Mouse (Mus musculus) midbrain, embryonic 12.5 days (tissue): ENCODE data around the gene Gpr180. TPM values are rescaled to one million over a fixed set of nuclear protein-coding genes. Genes with fewer than 3 reads are reported as not detected.
A peak's percentile ranks its signal among the peaks of the same experiment; 100 is the strongest.
"Not testable (repeated sequence)": the region's sequence is repeated elsewhere in the genome, so short reads cannot be mapped to it uniquely, and the experiment has no call there.

Experiments used
- ATAC-seq: fragments of 200-750 bp; cut with Nextera tagmentation; 2 replicates; pipeline ENCODE4 v1.8.0; 2017; ENCODE audit warnings: low read depth, moderate TSS enrichment, moderate library complexity; ENCODE audit not compliant: low FRiP score
- H3K27ac ChIP-seq: fragments of 300-500 bp; sonication (generic); replicated peaks from 2 replicates; pipeline ENCODE4 v1.5.1; 2016; ENCODE audit warnings: mild to moderate bottlenecking
- H3K27me3 ChIP-seq: fragments of 300-500 bp; sonication (generic); 2 replicates; pipeline ENCODE4 v1.6.1; 2016; ENCODE audit warnings: mild to moderate bottlenecking
- H3K36me3 ChIP-seq: fragments of 300-500 bp; sonication (generic); 2 replicates; pipeline ENCODE4 v1.6.1; 2016
- H3K4me1 ChIP-seq: fragments of 300-500 bp; sonication (generic); 2 replicates; pipeline ENCODE4 v1.6.1; 2016
- H3K4me2 ChIP-seq: fragments of 300-500 bp; sonication (generic); replicated peaks from 2 replicates; pipeline ENCODE4 v1.6.1; 2016; ENCODE audit warnings: mild to moderate bottlenecking, moderate library complexity
- H3K4me3 ChIP-seq: fragments of 300-500 bp; sonication (generic); 2 replicates; pipeline ENCODE4 v1.5.1; 2016; ENCODE audit warnings: mild to moderate bottlenecking
- H3K9ac ChIP-seq: fragments of 300-500 bp; sonication (generic); replicated peaks from 2 replicates; pipeline ENCODE4 v1.6.1; 2016; ENCODE audit warnings: mild to moderate bottlenecking, moderate library complexity
- H3K9me3 ChIP-seq: fragments of 300-500 bp; sonication (generic); 2 replicates; pipeline ENCODE4 v1.6.1; 2016; ENCODE audit warnings: mild to moderate bottlenecking
- WGBS: fragments of 180-500 bp; shearing (Covaris S2); methylation state at CpG from one replicate; pipeline ENCODE4 v1.1.7; 2016; 5-methylcytosine and 5-hydroxymethylcytosine counted together
- polyA plus RNA-seq: library from polyadenylated mRNA; unstranded; fragments of >200 nt; fragmentation: Nextera tagmentation; extraction: Ambion mirVana; gene quantifications from 2 replicates; pipeline ENCODE4 v1.2.1, GENCODE M21; 2016

Gene Gpr180
- polyA plus RNA-seq, 1 experiment from 2014 or later = 35.9 TPM

DNA sequence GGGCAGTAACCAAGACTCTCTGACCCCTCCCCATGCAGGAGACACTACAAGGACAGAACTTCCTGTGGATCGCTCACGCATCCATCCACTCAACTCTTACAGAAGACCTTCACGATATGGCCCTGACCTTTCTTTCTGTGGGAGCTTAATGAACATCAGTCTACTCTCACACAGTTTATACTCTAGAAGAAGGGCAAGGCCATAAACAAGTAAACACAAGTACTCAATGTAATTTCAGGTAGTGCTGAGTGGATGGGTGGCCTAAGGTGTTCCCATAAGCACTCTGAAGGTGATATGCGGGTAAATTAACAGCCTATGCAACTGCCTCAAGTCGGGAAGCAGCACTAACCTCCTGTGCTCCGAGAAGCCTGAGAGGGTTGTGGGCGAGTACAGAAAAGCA lies 5.5 kb upstream of the Gpr180 start:
- H3K4me3 ChIP-seq = peak overlapping the region; percentile 70
- peaks cover 6% of the 10 kb centered on the region; the same call in 1 of the 2 replicates for H3K27me3 ChIP-seq
- WGBS = 84% methylated on average over 7 of the region's 7 CpGs
- H3K36me3 ChIP-seq = peaks cover 23% of the 10 kb centered on the region
- peak overlapping the region; percentile 80 for H3K9ac ChIP-seq
- H3K27ac ChIP-seq = no peak overlapping the region
- H3K9me3 ChIP-seq = no peaks in the 10 kb centered on the region
- no peak for ATAC-seq
- peak overlapping the region; percentile 89 for H3K4me2 ChIP-seq
- peaks cover 13% of the 10 kb centered on the region for H3K4me1 ChIP-seq

DNA sequence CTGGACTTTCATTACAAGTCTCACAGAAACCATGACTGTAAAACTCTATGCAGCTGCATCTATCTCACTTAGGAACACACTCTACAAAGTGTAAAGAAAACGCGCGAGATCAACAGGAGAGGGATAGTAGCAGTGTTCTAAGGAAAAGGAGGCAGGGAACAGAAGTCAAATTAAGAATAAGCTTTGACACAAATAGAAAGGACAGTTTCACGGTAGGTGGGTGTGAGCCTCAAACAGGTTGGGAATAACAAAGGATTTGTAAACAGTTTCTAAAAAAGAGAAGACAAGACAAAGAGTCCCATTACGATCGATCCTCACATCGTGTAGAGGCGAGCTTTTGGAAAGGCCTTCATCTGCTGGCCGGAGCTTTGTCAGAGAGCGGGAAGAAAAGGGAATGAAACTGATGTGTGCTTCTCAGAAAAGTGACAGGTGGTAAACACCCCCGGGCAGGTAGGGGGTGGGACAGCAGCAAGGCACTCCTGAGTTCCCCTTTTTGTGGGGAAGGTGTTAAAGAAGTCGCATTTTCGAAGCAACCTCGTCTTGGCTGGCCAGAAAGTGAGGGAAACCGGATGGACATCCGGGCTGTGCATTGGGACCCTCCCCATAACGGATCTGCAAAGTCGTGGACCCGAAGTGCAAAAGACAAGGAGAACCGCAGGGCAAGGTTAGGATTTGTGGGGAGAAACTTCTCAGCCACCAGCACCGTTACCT lies 4.9 kb upstream of the Gpr180 start:
- Histone ChIP-seq H3K4me1 (peaks cover 13% of the 10 kb centered on the region), H3K4me2 (peak overlapping the region; percentile 89), H3K9me3 (no peaks in the 10 kb centered on the region), H3K36me3 (peaks cover 17% of the 10 kb centered on the region), H3K27me3 (peaks cover 6% of the 10 kb centered on the region; the same call in 1 of the 2 replicates), H3K4me3 (peak overlapping the region; percentile 70), H3K9ac (peak overlapping the region; percentile 80), H3K27ac (no peak overlapping the region)
- WGBS = 14% methylated on average over 21 of the region's 21 CpGs
- peak; percentile 39 for ATAC-seq

DNA sequence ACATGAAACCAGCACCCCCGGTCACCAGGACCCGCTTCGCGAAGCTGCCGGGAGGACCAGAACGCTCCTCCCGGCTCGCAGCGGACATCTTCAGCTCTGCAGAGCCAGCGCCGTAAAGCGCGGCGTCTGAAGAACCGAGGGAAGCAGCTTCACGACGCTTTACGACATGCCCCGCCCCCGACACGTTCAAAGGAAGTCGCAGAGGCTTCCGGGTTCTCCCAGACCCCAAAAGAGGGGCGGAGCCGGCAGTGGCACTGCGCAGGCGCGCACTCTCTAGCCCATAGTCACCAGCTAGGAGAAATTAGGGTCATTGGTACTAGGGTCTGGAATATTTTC lies 4.3 kb upstream of the Gpr180 start, which contains the start of gene Tgds:
Tgds (minus strand) TSS at position 114 of the 336 bp plus-strand sequence.
- H3K9me3 ChIP-seq = no peaks in the 10 kb centered on the region
- H3K36me3 ChIP-seq = peaks cover 13% of the 10 kb centered on the region
- peak within 1 kb of the TSS; percentile 80 for H3K9ac ChIP-seq
- peaks cover 15% of the 10 kb centered on the region for H3K4me1 ChIP-seq
- peaks cover 6% of the 10 kb centered on the region; the same call in 1 of the 2 replicates for H3K27me3 ChIP-seq
- no peak within 1 kb of the TSS for H3K27ac ChIP-seq
- 0% methylated on average over 28 of the region's 28 CpGs for WGBS
- H3K4me3 ChIP-seq = peak within 1 kb of the TSS; percentile 70
- peak; percentile 73 for ATAC-seq
- peak within 1 kb of the TSS; percentile 89 for H3K4me2 ChIP-seq

DNA sequence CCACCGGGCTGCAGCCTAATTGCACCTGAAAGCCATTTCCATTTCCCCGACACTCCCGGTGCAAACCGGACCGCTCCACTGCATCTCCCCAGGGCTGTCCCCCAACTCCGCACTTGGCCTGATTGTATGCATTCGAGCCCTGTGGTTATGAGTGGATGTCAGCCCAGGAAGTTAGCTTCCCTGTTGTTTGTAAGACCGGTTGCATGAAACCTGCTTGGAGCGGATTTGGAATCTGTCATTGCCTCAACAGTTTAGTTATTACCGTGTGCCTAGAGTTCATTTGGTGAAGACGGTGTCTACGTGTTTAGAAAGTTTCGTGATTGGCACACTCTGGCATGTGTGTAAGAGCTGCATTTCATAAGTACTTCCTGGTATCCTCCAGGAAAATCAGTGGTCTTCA lies 529 bp downstream of the Gpr180 start:
- H3K36me3 ChIP-seq = peaks cover 28% of the 10 kb centered on the region
- under 1% methylated on average over 13 of the region's 13 CpGs for WGBS
- H3K27me3 ChIP-seq = peaks cover 10% of the 10 kb centered on the region; the same call in 1 of the 2 replicates
- H3K4me1 ChIP-seq = peaks cover 15% of the 10 kb centered on the region
- H3K9ac ChIP-seq = peak overlapping the region; percentile 76
- peak; percentile 31 for ATAC-seq
- H3K9me3 ChIP-seq = no peaks in the 10 kb centered on the region
- peak overlapping the region; percentile 90 for H3K4me2 ChIP-seq
- H3K4me3 ChIP-seq = peak overlapping the region; percentile 76
- peak overlapping the region; percentile 62; the same call in 1 of the 2 replicates for H3K27ac ChIP-seq

DNA sequence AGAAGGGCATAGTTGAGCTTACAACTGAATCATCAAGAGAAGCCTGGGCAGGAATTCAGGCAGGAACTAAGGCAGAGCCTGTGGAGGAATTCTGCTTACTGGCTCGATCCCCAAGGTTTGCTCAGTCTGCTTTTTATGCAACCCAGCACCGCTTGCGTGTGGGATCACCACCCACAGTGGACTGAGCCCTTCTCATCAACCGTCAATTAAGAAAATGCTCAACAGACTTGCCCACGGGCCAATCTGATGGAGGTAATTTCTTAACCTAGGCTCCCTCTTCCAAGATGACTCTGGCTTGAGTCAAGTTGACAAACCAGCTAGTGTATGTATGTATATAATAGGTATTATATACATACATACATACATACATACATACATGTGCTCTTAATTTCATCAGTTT lies 5.3 kb downstream of the Gpr180 start:
- Histone ChIP-seq H3K9ac (no peak overlapping the region), H3K36me3 (peaks cover 35% of the 10 kb centered on the region), H3K4me3 (no peak overlapping the region), H3K4me1 (peaks cover 13% of the 10 kb centered on the region), H3K9me3 (no peaks in the 10 kb centered on the region), H3K27ac (no peak overlapping the region), H3K4me2 (no peak overlapping the region), H3K27me3 (peaks cover 4% of the 10 kb centered on the region; the same call in 1 of the 2 replicates)
- WGBS = 89% methylated on average over 5 of the region's 5 CpGs
- ATAC-seq = no peak

DNA sequence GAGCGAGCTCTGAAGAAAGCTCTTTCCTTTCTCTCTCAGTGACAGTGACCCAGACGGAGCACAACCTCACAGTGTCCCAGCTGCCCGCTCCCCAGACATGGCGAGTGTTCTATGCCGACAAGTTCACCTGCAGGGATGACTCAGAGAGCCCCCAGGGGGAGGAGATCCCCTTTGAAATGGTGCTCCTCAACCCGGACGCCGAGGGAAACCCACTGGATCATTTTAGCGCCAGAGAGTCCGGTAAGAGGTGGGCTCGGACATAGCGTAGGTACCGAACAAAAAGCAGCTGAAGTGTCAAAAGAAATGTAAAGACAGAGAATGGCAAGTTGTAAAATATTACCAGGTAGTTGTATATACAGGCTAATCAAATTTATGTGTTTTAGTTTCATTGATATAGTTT lies 11.1 kb downstream of the Gpr180 start:
- WGBS = 91% methylated on average over 13 of the region's 13 CpGs

DNA sequence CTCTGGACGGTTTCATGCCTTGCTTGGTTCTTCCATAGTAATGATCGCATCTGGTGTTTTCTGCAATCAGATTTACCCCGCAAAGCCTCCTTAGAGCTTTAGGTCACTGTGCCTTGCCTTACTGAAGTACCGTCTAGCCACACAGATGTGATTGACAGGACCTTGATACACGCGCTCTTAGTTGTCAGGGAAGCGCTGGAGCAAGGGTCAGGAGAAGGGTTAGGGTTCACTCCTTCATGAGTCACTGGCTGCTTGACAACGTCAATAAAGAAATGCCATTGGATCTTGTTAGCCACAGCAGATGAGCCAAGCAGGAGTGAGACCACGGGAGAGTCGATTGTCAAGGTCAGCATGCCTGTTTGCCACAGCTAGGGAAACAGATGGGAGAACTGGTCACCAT lies 11.6 kb downstream of the Gpr180 start:
- Histone ChIP-seq H3K4me3 (no peak overlapping the region), H3K27ac (no peak overlapping the region)
- WGBS = 76% methylated on average over 10 of the region's 10 CpGs

More for the DNA sequence above, 11.1 kb downstream of the Gpr180 start:
- ATAC-seq = no peak
- Histone ChIP-seq H3K27me3 (no peaks in the 10 kb centered on the region), H3K4me1 (0 out of 2 replicates have a peak, but pooled peaks cover 2% of the 10 kb centered on the region), H3K4me3 (no peak overlapping the region), H3K36me3 (peaks cover 20% of the 10 kb centered on the region), H3K27ac (no peak overlapping the region), H3K9ac (no peak overlapping the region), H3K9me3 (no peaks in the 10 kb centered on the region), H3K4me2 (no peak overlapping the region)

DNA sequence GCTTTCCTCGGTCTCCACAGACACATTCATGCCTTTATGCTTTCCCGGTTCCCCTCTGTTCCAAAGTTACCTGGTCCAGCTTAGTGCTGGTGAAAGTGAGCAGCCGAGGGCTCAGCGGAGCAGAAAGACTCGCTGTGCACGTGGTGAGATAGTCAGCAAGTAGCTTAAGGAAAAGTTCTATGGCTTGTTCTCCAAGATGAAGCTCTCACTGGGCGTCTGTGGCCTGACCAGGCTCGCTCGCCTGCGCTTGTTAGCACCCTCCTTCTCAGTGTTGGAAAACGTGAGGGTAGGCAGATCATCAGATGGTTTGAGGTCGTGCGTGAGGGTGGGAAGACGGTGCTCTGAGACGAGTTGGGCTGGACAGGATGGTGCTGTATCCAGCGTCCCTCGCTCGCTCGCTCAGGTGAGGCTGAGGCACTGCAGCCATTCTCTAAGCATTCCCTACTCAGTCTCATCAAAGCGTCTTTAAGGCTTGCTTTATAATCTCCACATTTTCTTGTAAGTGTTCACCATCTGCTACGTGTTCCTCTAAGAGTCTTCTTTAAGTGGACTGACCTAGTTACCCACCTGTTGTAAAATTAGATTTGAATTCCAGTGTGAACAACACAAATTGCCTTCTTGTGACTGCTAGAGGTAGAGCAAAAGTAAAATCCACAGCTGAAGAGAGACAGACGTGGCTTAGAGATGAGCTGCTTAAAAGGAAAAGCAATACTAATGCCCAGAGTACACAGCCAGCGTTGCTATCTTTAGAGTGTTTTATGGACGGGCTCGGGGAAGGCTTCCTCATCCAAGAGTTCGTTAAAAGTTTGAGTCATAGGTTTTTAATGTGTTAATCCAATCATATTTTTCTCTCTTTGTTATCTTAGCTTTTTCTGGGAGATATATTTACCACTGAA lies 13.9 kb downstream of the Gpr180 start:
- H3K9ac ChIP-seq = no peak overlapping the region
- no peak overlapping the region for H3K4me2 ChIP-seq
- H3K4me1 ChIP-seq = 0 out of 2 replicates have a peak, but pooled peaks cover 2% of the 10 kb centered on the region
- no peak overlapping the region for H3K4me3 ChIP-seq
- peaks cover 28% of the 10 kb centered on the region for H3K36me3 ChIP-seq
- no peaks in the 10 kb centered on the region for H3K9me3 ChIP-seq
- 90% methylated on average over 26 of the region's 26 CpGs for WGBS
- ATAC-seq = no peak
- H3K27ac ChIP-seq = no peak overlapping the region
- no peaks in the 10 kb centered on the region for H3K27me3 ChIP-seq

More for the DNA sequence above, 11.6 kb downstream of the Gpr180 start:
- Histone ChIP-seq H3K27me3 (no peaks in the 10 kb centered on the region), H3K9ac (no peak overlapping the region), H3K4me2 (no peak overlapping the region), H3K9me3 (no peaks in the 10 kb centered on the region), H3K36me3 (peaks cover 23% of the 10 kb centered on the region), H3K4me1 (0 out of 2 replicates have a peak, but pooled peaks cover 2% of the 10 kb centered on the region)
- no peak for ATAC-seq

DNA sequence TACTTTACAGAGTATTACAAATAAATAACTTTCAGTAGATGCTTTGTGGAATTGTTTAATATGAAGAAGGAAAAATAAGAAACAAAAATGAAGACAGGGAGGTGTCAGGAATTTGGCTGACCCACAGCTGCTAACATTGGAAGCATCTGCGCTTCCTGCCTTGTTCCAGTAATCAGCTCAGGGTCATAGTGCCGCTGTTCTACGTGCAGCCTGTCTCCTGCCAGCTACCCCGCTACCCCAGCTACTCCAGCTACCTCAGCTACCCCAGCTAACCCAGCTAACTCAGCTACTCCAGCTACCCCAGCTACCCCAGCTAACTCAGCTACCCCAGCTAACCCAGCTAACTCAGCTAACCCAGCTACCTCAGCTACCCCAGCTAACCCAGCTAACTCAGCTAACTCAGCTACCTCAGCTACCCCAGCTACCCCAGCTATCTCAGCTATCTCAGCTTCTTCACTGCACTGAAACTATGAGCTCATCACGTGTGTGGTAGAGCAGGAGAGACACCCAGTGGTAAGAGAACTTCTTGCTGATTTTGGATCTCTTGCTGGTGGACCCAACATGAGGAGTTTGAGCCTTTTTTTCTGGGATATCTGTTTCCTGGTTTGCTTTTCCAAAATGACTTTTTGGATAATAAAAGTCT lies 14.8 kb downstream of the Gpr180 start:
- Histone ChIP-seq H3K4me3 (no peak overlapping the region), H3K27me3 (no peaks in the 10 kb centered on the region), H3K27ac (no peak overlapping the region), H3K4me1 (0 out of 2 replicates have a peak, but pooled peaks cover under 1% of the 10 kb centered on the region), H3K9me3 (no peaks in the 10 kb centered on the region), H3K9ac (no peak overlapping the region), H3K36me3 (peaks cover 28% of the 10 kb centered on the region), H3K4me2 (no peak overlapping the region)
- WGBS = 73% methylated on average over 5 of the region's 5 CpGs
- no peak for ATAC-seq

DNA sequence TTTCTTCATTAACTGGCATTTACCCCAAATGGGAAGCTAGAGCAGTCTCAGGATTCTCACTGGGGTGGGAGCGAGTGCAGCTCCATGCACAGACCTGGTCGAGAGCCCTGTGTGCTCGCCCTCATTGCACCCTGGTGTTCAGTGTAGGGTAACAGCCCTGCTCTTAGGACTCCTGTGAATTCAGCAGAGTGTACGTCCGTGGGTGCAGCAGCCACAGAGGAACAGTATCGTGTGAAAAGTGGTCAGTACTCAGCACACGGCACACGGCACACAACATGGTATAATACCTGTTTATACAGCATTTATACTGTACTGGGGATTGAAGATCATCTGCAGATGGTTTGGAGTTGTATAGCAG lies 15.3 kb downstream of the Gpr180 start:
- Histone ChIP-seq H3K4me1 (no peaks in the 10 kb centered on the region), H3K36me3 (peaks cover 28% of the 10 kb centered on the region), H3K27me3 (no peaks in the 10 kb centered on the region), H3K27ac (no peak overlapping the region), H3K9ac (no peak overlapping the region), H3K4me2 (no peak overlapping the region), H3K4me3 (no peak overlapping the region), H3K9me3 (no peaks in the 10 kb centered on the region)
- ATAC-seq = no peak
- 94% methylated on average over 8 of the region's 8 CpGs for WGBS

DNA sequence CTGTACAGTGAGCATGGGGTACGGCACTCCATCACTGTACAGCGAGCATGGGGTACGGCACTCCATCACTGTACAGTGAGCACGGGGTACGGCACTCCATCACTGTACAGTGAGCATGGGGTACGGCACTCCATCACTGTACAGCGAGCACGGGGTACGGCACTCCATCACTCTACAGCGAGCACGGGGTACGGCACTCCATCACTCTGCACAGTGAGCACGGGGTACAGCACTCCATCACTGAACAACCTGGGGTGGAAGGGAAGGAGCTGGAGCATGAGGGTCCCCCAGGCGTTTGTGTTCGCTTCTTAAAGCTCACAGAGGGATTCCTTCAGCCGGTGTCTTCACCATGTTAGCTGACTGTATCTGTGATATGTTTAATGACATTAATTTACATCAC lies 19.1 kb downstream of the Gpr180 start:
- not testable (repeated sequence) for H3K27ac ChIP-seq, H3K4me1 ChIP-seq, H3K4me3 ChIP-seq, H3K4me2 ChIP-seq, H3K9ac ChIP-seq, ATAC-seq, H3K9me3 ChIP-seq, H3K27me3 ChIP-seq
- peaks cover 38% of the 10 kb centered on the region for H3K36me3 ChIP-seq
- WGBS = 96% methylated on average over 16 of the region's 16 CpGs
